Mouse (Mus musculus) spleen, postnatal 36 days (tissue): ENCODE results near the gene Cenpj.

Source experiments
- DNase-seq, 2 experiments: peaks; one replicate each; pipeline ENCODE4 v3.0.0; 2022; ENCODE audit warnings: low spot score in 2 of 2, mixed read lengths in 1 of 2

Cenpj gene

GRCm38 (mm10) chr14:56575416-56575815 is at the start of gene Cenpj, which contains the start of gene Parp4:
Gene Cenpj, minus strand, starts transcription at chr14:56575425.
Gene Parp4, plus strand, starts transcription at chr14:56575619.
- peak; percentile 88 to 90 for DNase-seq

GRCm38 (mm10) chr14:56620425-56620824 is 45.2 kb upstream of the Cenpj start:
- DNase-seq = no peak

- no peak for DNase-seq
Observed at GRCm38 (mm10) chr14:56617470-56617869, 42.2 kb upstream of the Cenpj start.

- no peak for DNase-seq
Observed at GRCm38 (mm10) chr14:56613212-56613611, 38.0 kb upstream of the Cenpj start.

GRCm38 (mm10) chr14:56605136-56605535 is 29.9 kb upstream of the Cenpj start:
- DNase-seq = no peak

- no peak for DNase-seq
Observed at GRCm38 (mm10) chr14:56604438-56604837, 29.2 kb upstream of the Cenpj start.

- no peak for DNase-seq
Observed at GRCm38 (mm10) chr14:56602069-56602468, 26.8 kb upstream of the Cenpj start.

- DNase-seq = peak; percentile 30 to 50
Observed at GRCm38 (mm10) chr14:56598759-56599158, 23.5 kb upstream of the Cenpj start.

GRCm38 (mm10) chr14:56594811-56595210 is 19.6 kb upstream of the Cenpj start:
- no peak for DNase-seq

- DNase-seq = no peak
Observed at GRCm38 (mm10) chr14:56592191-56592590, 17.0 kb upstream of the Cenpj start.

- no peak for DNase-seq
Observed at GRCm38 (mm10) chr14:56582294-56582693, 7.1 kb upstream of the Cenpj start.

GRCm38 (mm10) chr14:56581117-56581516 is 5.9 kb upstream of the Cenpj start:
- peak; percentile 54 for DNase-seq

GRCm38 (mm10) chr14:56579011-56579410 is 3.8 kb upstream of the Cenpj start:
- DNase-seq = no peak

- peak in 1 of 2 experiments; percentile 15 for DNase-seq
Observed at GRCm38 (mm10) chr14:56575969-56576901, 1.0 kb upstream of the Cenpj start.

GRCm38 (mm10) chr14:56572546-56572945 is 2.7 kb downstream of the Cenpj start:
- no peak for DNase-seq

GRCm38 (mm10) chr14:56571310-56572093 is 3.7 kb downstream of the Cenpj start:
- DNase-seq = peak; percentile 96 to 97

GRCm38 (mm10) chr14:56569041-56569440 is 6.2 kb downstream of the Cenpj start:
- no peak for DNase-seq

GRCm38 (mm10) chr14:56567476-56567875 is 7.7 kb downstream of the Cenpj start:
- peak; percentile 13 to 24 for DNase-seq

GRCm38 (mm10) chr14:56559134-56559533 is 16.1 kb downstream of the Cenpj start:
- DNase-seq = no peak

- no peak for DNase-seq
Observed at GRCm38 (mm10) chr14:56554716-56555115, 20.5 kb downstream of the Cenpj start.

GRCm38 (mm10) chr14:56553331-56553730 is 21.9 kb downstream of the Cenpj start:
- DNase-seq = no peak

GRCm38 (mm10) chr14:56552924-56553323 is 22.3 kb downstream of the Cenpj start:
- DNase-seq = no peak
